8 mouse cellular contexts compared by ENCODE assay signal in genomic region chr17:6429945-6430344, GRCm38 (mm10). TPM values are rescaled to one million over a fixed set of nuclear protein-coding genes. Genes with fewer than 3 reads are reported as not detected.
DNase-seq lines count a peak whose midpoint lies in the region; ATAC-seq and TF ChIP-seq lines count a peak whose summit lies in the region.
"Not testable (repeated sequence)": the region's sequence is repeated elsewhere in the genome, so short reads cannot be mapped to it uniquely, and the experiment has no call there.

Gene Dynlt1b (plus strand): TSS chr17:6430112.

- H3K9me3 ChIP-seq in G1E (replicated peaks); forebrain, postnatal 0 days (ENCODE audit: low read length); lung, embryonic 15.5 days: not testable (repeated sequence)

- DNase-seq in G1E (ENCODE audit: low spot score), result peak; percentile 100
- DNase-seq in cerebellum, adult 18-20 months, result peak; percentile 100
- DNase-seq in forebrain, postnatal 0 days, result peak; percentile 100
- peak; percentile 100 for DNase-seq in heart, postnatal 4 days
- peak; percentile 100 for DNase-seq in layer of hippocampus, adult 8-10 months (ENCODE audit: low spot score in 2 of 2)
- DNase-seq in ovary, adult 18-20 months (ENCODE audit: low spot score), result peak; percentile 100
- DNase-seq in thymus, postnatal 0 days (ENCODE audit: low spot score), result peak; percentile 100

- TF ChIP-seq CTCF in G1E (IDR thresholded peaks at IDR 0.05; ENCODE audit: low read depth, low read length), result not testable (repeated sequence)
- TF ChIP-seq CTCF in forebrain, postnatal 0 days (IDR thresholded peaks at IDR 0.05; ENCODE audit: low read depth), result peak; percentile 40

- H3K27ac ChIP-seq in forebrain, postnatal 0 days (ENCODE audit: low read depth, low read length), result peak within 1 kb of the TSS; percentile 80
- H3K27ac ChIP-seq in lung, embryonic 15.5 days, result peak within 1 kb of the TSS; percentile 69

- WGBS in forebrain, postnatal 0 days, result 3% methylated on average over 27 of the region's 27 CpGs
- under 1% methylated on average over 27 of the region's 27 CpGs for WGBS in lung, embryonic 15.5 days

- peak within 1 kb of the TSS; percentile 69 for H3K4me3 ChIP-seq in G1E (ENCODE audit: low read depth, low read length)
- H3K4me3 ChIP-seq in forebrain, postnatal 0 days (ENCODE audit: low read depth, low read length), result peak within 1 kb of the TSS; percentile 49
- H3K4me3 ChIP-seq in lung, embryonic 15.5 days, result peak within 1 kb of the TSS; percentile 41

- peaks cover 10% of the 10 kb centered on the region for H3K36me3 ChIP-seq in G1E (replicated peaks)
- H3K36me3 ChIP-seq in forebrain, postnatal 0 days (ENCODE audit: insufficient read depth); lung, embryonic 15.5 days: not testable (repeated sequence)

- peak within 1 kb of the TSS; percentile 53 for H3K4me2 ChIP-seq in forebrain, postnatal 0 days (ENCODE audit: low read depth)
- H3K4me2 ChIP-seq in lung, embryonic 15.5 days, result peak within 1 kb of the TSS; percentile 42

- not testable (repeated sequence) for H3K27me3 ChIP-seq in G1E (ENCODE audit: insufficient read depth, low read length); forebrain, postnatal 0 days (ENCODE audit: insufficient read depth, low read length); lung, embryonic 15.5 days

- H3K9ac ChIP-seq in forebrain, postnatal 0 days, result peak within 1 kb of the TSS; percentile 60
- peak within 1 kb of the TSS; percentile 52 for H3K9ac ChIP-seq in lung, embryonic 15.5 days

- H3K4me1 ChIP-seq in G1E (ENCODE audit: insufficient read depth, low read depth, low read length), result peaks cover 26% of the 10 kb centered on the region
- not testable (repeated sequence) for H3K4me1 ChIP-seq in forebrain, postnatal 0 days (ENCODE audit: insufficient read depth)
- peaks cover 13% of the 10 kb centered on the region for H3K4me1 ChIP-seq in lung, embryonic 15.5 days

- ATAC-seq in G1E (ENCODE audit: extremely low read depth, insufficient number of reproducible peaks, low FRiP score, poor library complexity, severe bottlenecking), result peak; percentile 100
- peak; percentile 95 for ATAC-seq in forebrain, postnatal 0 days
- ATAC-seq in lung, embryonic 15.5 days (ENCODE audit: borderline replicate concordance, extremely low read depth, low FRiP score, low TSS enrichment), result peak; percentile 97

RNA-seq across cellular contexts. Expression of gene Dynlt1b, which starts in this region (rescaled TPM):
- total RNA-seq in G1E (2014; fragmentation: Nextera tagmentation) (150 and 176 TPM in 2 replicates), G1E (2017) (388 and 507 TPM in 2 replicates)
- 19.0 and 21.3 TPM in 2 replicates for polyA plus RNA-seq in G1E (2012)
- total RNA-seq in forebrain, postnatal 0 days (2014; rRNA removed), result 431 and 543 TPM in 2 replicates
- 1,167 and 1,337 TPM in 2 replicates for polyA plus RNA-seq in forebrain, postnatal 0 days (2015; fragmentation: Nextera tagmentation; extraction: Ambion mirVana)
- 100 to 1,000 TPM; 183 to 194 TPM for total RNA-seq in heart, postnatal 4 days (2021)
- total RNA-seq in layer of hippocampus, adult 8-10 months (2022), result 10 to 100 TPM; 26.7 to 45.8 (median 38.9) TPM
- 471 and 517 TPM in 2 replicates for polyA plus RNA-seq in lung, embryonic 15.5 days (2015; fragmentation: Nextera tagmentation; extraction: Ambion mirVana)
- 921 and 944 TPM in 2 replicates for polyA plus RNA-seq in thymus, postnatal 0 days (2015; fragmentation: Nextera tagmentation; extraction: Ambion mirVana)

Comparison
In these comparisons a context has a peak if more than half of its experiments do, and no peak if none do; other contexts are left out.
1. Peak in every context shown above with its lines: DNase-seq, ATAC-seq, H3K4me3 ChIP-seq and H3K27ac ChIP-seq.
2. RNA of gene Dynlt1b (polyA plus RNA-seq): 1,167 to 1,337 TPM in forebrain, postnatal 0 days, 921 to 944 TPM in thymus, postnatal 0 days and 471 to 517 TPM in lung, embryonic 15.5 days; 19.0 to 21.3 TPM in G1E; every median in the first group is over 10 times any median in the second.